Mouse (Mus musculus) erythroblast, embryonic 14.5 days (primary cell): ENCODE results near the gene Atrnl1.

Source experiments
- GATA1 ChIP-seq: IDR thresholded peaks from 2 replicates; pipeline ENCODE4 v1.6.1; 2012; ENCODE audit warnings: low read length, inconsistent platforms, mixed read lengths
- TAL1 ChIP-seq: IDR thresholded peaks from 3 replicates; pipeline ENCODE4 v1.6.1; 2012; ENCODE audit warnings: low read length, inconsistent platforms, mixed read lengths

- TF ChIP-seq TAL1 (no peak), GATA1 (no peak)
Observed at GRCm38 (mm10) chr19:57823446-57823845, 212.6 kb downstream of the Atrnl1 start.
